Mouse (Mus musculus): ENCODE results near the gene Accsl. TPM values are rescaled to one million over a fixed set of nuclear protein-coding genes. Genes with fewer than 3 reads are reported as not detected.

Accsl gene
- polyA plus RNA-seq, 1 experiment = 0.38 TPM

GRCm38 (mm10) chr2:93840109-93840508 lies 28.8 kb downstream of the Accsl start:
- TF ChIP-seq POLR2A (IDR thresholded peaks at IDR 0.05; ENCODE audit: borderline replicate concordance, extremely low read depth, insufficient read depth, insufficient read length, poor library complexity, severe bottlenecking) = no peak
- no peak for TF ChIP-seq CTCF (IDR thresholded peaks at IDR 0.05; ENCODE audit: borderline replicate concordance, extremely low read depth, insufficient read depth, insufficient read length)
- DNase-seq (ENCODE audit: low read depth) = peak; percentile 17

- DNase-seq (ENCODE audit: low read depth) = no peak
- no peak for TF ChIP-seq POLR2A (IDR thresholded peaks at IDR 0.05; ENCODE audit: borderline replicate concordance, extremely low read depth, insufficient read depth, insufficient read length, poor library complexity, severe bottlenecking)
These were observed 30.0 kb downstream of the Accsl start for GRCm38 (mm10) chr2:93838931-93839330.

- no peak for DNase-seq (ENCODE audit: low read depth)
- TF ChIP-seq CTCF (IDR thresholded peaks at IDR 0.05; ENCODE audit: borderline replicate concordance, extremely low read depth, insufficient read depth, insufficient read length) = no peak
- no peak for TF ChIP-seq POLR2A (IDR thresholded peaks at IDR 0.05; ENCODE audit: borderline replicate concordance, extremely low read depth, insufficient read depth, insufficient read length, poor library complexity, severe bottlenecking)
These were observed 32.6 kb downstream of the Accsl start for GRCm38 (mm10) chr2:93836232-93836785.

GRCm38 (mm10) chr2:93835596-93835995 lies 33.4 kb downstream of the Accsl start:
- TF ChIP-seq POLR2A (IDR thresholded peaks at IDR 0.05; ENCODE audit: borderline replicate concordance, extremely low read depth, insufficient read depth, insufficient read length, poor library complexity, severe bottlenecking) (no peak), CTCF (IDR thresholded peaks at IDR 0.05; ENCODE audit: borderline replicate concordance, extremely low read depth, insufficient read depth, insufficient read length) (no peak)
- no peak for DNase-seq (ENCODE audit: low read depth)

GRCm38 (mm10) chr2:93823519-93823918 lies 45.4 kb downstream of the Accsl start:
- DNase-seq (ENCODE audit: low read depth) = peak; percentile 96
- TF ChIP-seq POLR2A (IDR thresholded peaks at IDR 0.05; ENCODE audit: borderline replicate concordance, extremely low read depth, insufficient read depth, insufficient read length, poor library complexity, severe bottlenecking) = no peak
- peak; percentile 93 for TF ChIP-seq CTCF (IDR thresholded peaks at IDR 0.05; ENCODE audit: borderline replicate concordance, extremely low read depth, insufficient read depth, insufficient read length)

GRCm38 (mm10) chr2:93822045-93822749 lies 46.8 kb downstream of the Accsl start, which contains the start of gene Ext2:
Ext2 (minus strand) TSS chr2:93822568.
- DNase-seq (ENCODE audit: low read depth) = peak; percentile 90
- peak; percentile 99 for TF ChIP-seq CTCF (IDR thresholded peaks at IDR 0.05; ENCODE audit: borderline replicate concordance, extremely low read depth, insufficient read depth, insufficient read length)
- peak; percentile 86 for TF ChIP-seq POLR2A (IDR thresholded peaks at IDR 0.05; ENCODE audit: borderline replicate concordance, extremely low read depth, insufficient read depth, insufficient read length, poor library complexity, severe bottlenecking)

GRCm38 (mm10) chr2:93817791-93818190 lies 51.2 kb downstream of the Accsl start:
- TF ChIP-seq CTCF (IDR thresholded peaks at IDR 0.05; ENCODE audit: borderline replicate concordance, extremely low read depth, insufficient read depth, insufficient read length) = no peak
- no peak for TF ChIP-seq POLR2A (IDR thresholded peaks at IDR 0.05; ENCODE audit: borderline replicate concordance, extremely low read depth, insufficient read depth, insufficient read length, poor library complexity, severe bottlenecking)
- no peak for DNase-seq (ENCODE audit: low read depth)

GRCm38 (mm10) chr2:93813343-93813742 lies 55.6 kb downstream of the Accsl start:
- DNase-seq (ENCODE audit: low read depth) = no peak
- TF ChIP-seq CTCF (IDR thresholded peaks at IDR 0.05; ENCODE audit: borderline replicate concordance, extremely low read depth, insufficient read depth, insufficient read length) (no peak), POLR2A (IDR thresholded peaks at IDR 0.05; ENCODE audit: borderline replicate concordance, extremely low read depth, insufficient read depth, insufficient read length, poor library complexity, severe bottlenecking) (no peak)

GRCm38 (mm10) chr2:93811812-93812211 lies 57.1 kb downstream of the Accsl start:
- TF ChIP-seq POLR2A (IDR thresholded peaks at IDR 0.05; ENCODE audit: borderline replicate concordance, extremely low read depth, insufficient read depth, insufficient read length, poor library complexity, severe bottlenecking) = no peak
- peak; percentile 84 for TF ChIP-seq CTCF (IDR thresholded peaks at IDR 0.05; ENCODE audit: borderline replicate concordance, extremely low read depth, insufficient read depth, insufficient read length)

GRCm38 (mm10) chr2:93809931-93810330 lies 59.0 kb downstream of the Accsl start:
- DNase-seq (ENCODE audit: low read depth) = peak; percentile 43
- TF ChIP-seq CTCF (IDR thresholded peaks at IDR 0.05; ENCODE audit: borderline replicate concordance, extremely low read depth, insufficient read depth, insufficient read length) (peak; percentile 91), POLR2A (IDR thresholded peaks at IDR 0.05; ENCODE audit: borderline replicate concordance, extremely low read depth, insufficient read depth, insufficient read length, poor library complexity, severe bottlenecking) (no peak)

More at GRCm38 (mm10) chr2:93811812-93812211, 57.1 kb downstream of the Accsl start:
- DNase-seq (ENCODE audit: low read depth) = peak; percentile 68

GRCm38 (mm10) chr2:93808071-93808470 lies 60.9 kb downstream of the Accsl start:
- TF ChIP-seq POLR2A (IDR thresholded peaks at IDR 0.05; ENCODE audit: borderline replicate concordance, extremely low read depth, insufficient read depth, insufficient read length, poor library complexity, severe bottlenecking) = no peak
- no peak for TF ChIP-seq CTCF (IDR thresholded peaks at IDR 0.05; ENCODE audit: borderline replicate concordance, extremely low read depth, insufficient read depth, insufficient read length)
- no peak for DNase-seq (ENCODE audit: low read depth)

GRCm38 (mm10) chr2:93807440-93807839 lies 61.5 kb downstream of the Accsl start:
- no peak for DNase-seq (ENCODE audit: low read depth)
- TF ChIP-seq CTCF (IDR thresholded peaks at IDR 0.05; ENCODE audit: borderline replicate concordance, extremely low read depth, insufficient read depth, insufficient read length) (no peak), POLR2A (IDR thresholded peaks at IDR 0.05; ENCODE audit: borderline replicate concordance, extremely low read depth, insufficient read depth, insufficient read length, poor library complexity, severe bottlenecking) (no peak)

Measured in brain, embryonic 14.5 days (tissue).